Mouse (Mus musculus): ENCODE measurements around the gene Gm37240. TPM values are rescaled to one million over a fixed set of nuclear protein-coding genes. Genes with fewer than 3 reads are reported as not detected.

Gm37240 gene
- polyA plus RNA-seq, 1 experiment from 2014 or later, result 0.52 TPM

DNA sequence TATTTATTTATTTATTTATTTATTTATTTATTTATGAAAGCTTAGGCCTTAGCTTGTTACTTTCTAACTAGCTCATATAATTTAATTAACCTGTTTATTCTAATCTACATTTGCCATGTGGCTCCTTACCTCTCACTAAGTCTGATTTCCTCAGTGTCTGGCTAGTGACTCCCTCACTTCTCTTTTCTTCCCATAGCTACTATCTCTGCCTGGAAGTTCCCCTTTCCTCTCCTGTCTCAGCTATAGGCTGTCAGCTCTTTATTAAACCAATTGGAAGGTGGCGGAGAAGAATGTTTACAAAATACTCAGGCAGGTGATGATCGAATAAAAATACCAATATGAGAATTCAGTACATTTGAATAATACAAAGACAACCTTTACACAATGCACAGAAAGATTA lies 1044.5 kb downstream of the Gm37240 start:
- no peaks in the 10 kb centered on the region for H3K27me3 ChIP-seq (replicated peaks)
- H3K9ac ChIP-seq, result no peak overlapping the region
- H3K36me3 ChIP-seq, result no peaks in the 10 kb centered on the region
- H3K4me2 ChIP-seq, result no peak overlapping the region
- no peak overlapping the region for H3K27ac ChIP-seq
- H3K9me3 ChIP-seq (replicated peaks), result no peaks in the 10 kb centered on the region
- ATAC-seq, result no peak
- WGBS (ENCODE audit: insufficient replicate concordance), result 56% methylated on average over 2 of the region's 2 CpGs
- H3K4me1 ChIP-seq, result peaks cover 11% of the 10 kb centered on the region
- no peak overlapping the region for H3K4me3 ChIP-seq

DNA sequence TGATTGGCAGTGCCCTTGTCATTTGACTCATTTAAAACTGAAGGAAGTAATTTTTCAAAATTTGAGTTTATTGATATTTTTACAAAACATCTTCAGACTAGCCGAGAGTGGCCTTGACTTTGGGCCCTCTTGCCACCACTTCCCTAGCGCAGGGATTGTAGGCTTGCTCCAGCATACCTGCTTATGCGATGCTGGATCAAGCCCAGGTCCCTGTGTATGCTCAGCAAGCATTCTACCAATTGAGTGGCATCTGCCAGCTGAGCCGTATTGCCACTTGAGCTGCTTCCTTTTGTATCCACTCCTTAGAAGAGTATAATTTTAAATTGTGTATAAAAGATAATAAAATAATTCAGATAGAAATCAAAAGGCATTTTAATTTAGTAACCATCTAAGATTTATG lies 1046.0 kb downstream of the Gm37240 start:
- H3K36me3 ChIP-seq, result no peaks in the 10 kb centered on the region
- WGBS (ENCODE audit: insufficient replicate concordance), result 82% methylated on average over 4 of the region's 4 CpGs
- no peaks in the 10 kb centered on the region for H3K9me3 ChIP-seq (replicated peaks)
- H3K27ac ChIP-seq, result no peak overlapping the region
- 0 out of 2 replicates have a peak, but pooled peaks cover 10% of the 10 kb centered on the region for H3K4me1 ChIP-seq
- no peak overlapping the region for H3K4me3 ChIP-seq
- H3K4me2 ChIP-seq, result no peak overlapping the region
- no peak for ATAC-seq
- no peak overlapping the region for H3K9ac ChIP-seq
- H3K27me3 ChIP-seq (replicated peaks), result no peaks in the 10 kb centered on the region

DNA sequence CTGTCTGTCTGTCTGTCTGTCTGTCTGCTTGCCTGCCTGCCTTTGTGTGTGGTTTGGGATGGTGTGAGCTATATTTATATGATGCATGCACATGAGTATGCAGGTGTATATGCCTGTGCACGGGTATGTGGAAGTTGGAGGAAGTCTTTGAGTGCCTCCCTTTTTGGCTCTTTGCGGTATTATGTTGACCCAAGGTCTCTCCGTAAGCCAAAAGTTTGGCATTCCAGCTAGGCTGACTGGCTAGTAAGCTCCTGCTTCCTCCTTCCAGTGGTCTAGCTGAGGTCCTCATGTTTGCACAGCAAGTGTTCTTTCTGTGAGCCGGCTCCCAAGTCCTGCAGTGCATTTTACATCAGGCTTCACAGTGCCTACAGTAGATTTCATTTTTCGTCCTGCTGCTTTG lies 1047.8 kb downstream of the Gm37240 start:
- no peak for ATAC-seq
- H3K4me3 ChIP-seq, result no peak overlapping the region
- H3K27me3 ChIP-seq (replicated peaks), result no peaks in the 10 kb centered on the region
- H3K9me3 ChIP-seq (replicated peaks), result no peaks in the 10 kb centered on the region
- H3K36me3 ChIP-seq, result no peaks in the 10 kb centered on the region
- no peak overlapping the region for H3K4me2 ChIP-seq
- no peak overlapping the region for H3K27ac ChIP-seq
- H3K9ac ChIP-seq, result no peak overlapping the region
- H3K4me1 ChIP-seq, result peaks cover 14% of the 10 kb centered on the region
- WGBS (ENCODE audit: insufficient replicate concordance), result 74% methylated on average over 5 of the region's 5 CpGs

DNA sequence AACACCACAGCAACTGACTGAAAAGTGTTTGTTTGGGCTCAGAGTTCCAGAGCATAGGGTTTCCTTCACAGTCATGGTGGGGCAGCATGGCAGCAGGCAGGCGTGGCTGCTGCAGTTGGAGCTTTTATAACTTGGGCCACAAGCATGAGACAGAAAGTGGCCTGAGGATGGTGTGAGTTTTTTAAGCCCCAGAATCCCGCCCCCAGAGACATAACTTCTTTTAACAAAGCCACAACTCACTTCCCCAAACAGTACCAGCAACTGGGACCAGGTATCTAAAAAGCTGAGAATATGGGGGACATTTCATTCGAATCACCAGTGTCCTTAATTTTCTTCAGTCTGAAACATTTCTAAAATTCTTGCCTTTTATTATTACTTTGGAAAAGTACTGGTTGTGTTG lies 1049.3 kb downstream of the Gm37240 start:
- H3K4me1 ChIP-seq, result peaks cover 14% of the 10 kb centered on the region
- ATAC-seq, result no peak
- H3K9ac ChIP-seq, result no peak overlapping the region
- H3K36me3 ChIP-seq, result no peaks in the 10 kb centered on the region
- H3K27me3 ChIP-seq (replicated peaks), result no peaks in the 10 kb centered on the region
- 72% methylated on average over 3 of the region's 3 CpGs for WGBS (ENCODE audit: insufficient replicate concordance)
- no peak overlapping the region for H3K4me3 ChIP-seq
- no peaks in the 10 kb centered on the region for H3K9me3 ChIP-seq (replicated peaks)
- no peak overlapping the region for H3K27ac ChIP-seq
- H3K4me2 ChIP-seq, result no peak overlapping the region

DNA sequence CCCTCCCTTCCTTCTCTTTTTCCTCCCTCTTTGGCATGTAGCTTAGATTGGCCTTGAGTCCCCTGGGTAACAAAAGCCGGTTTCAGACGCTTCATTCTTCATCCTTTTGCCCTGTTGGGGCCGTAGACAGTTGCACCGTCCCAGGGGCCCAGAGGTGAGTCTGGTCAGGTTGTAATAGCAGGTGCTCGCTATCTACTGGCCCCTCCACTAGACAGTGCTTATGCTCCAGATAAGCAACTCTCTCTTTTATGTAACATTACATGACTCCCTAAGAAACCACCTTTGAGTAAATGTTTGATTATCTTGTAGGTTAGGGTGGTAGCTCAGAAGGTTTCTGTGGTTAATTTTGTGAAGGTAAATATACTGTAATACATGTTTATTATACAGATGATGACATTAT lies 1051.3 kb downstream of the Gm37240 start:
- 65% methylated on average over 5 of the region's 5 CpGs for WGBS (ENCODE audit: insufficient replicate concordance)
- H3K9ac ChIP-seq, result no peak overlapping the region
- H3K4me3 ChIP-seq, result no peak overlapping the region
- no peaks in the 10 kb centered on the region for H3K27me3 ChIP-seq (replicated peaks)
- H3K27ac ChIP-seq, result no peak overlapping the region
- H3K36me3 ChIP-seq, result no peaks in the 10 kb centered on the region
- peaks cover 20% of the 10 kb centered on the region for H3K4me1 ChIP-seq
- ATAC-seq, result no peak; the same call in 1 of the 2 replicates
- no peaks in the 10 kb centered on the region for H3K9me3 ChIP-seq (replicated peaks)
- H3K4me2 ChIP-seq, result no peak overlapping the region

DNA sequence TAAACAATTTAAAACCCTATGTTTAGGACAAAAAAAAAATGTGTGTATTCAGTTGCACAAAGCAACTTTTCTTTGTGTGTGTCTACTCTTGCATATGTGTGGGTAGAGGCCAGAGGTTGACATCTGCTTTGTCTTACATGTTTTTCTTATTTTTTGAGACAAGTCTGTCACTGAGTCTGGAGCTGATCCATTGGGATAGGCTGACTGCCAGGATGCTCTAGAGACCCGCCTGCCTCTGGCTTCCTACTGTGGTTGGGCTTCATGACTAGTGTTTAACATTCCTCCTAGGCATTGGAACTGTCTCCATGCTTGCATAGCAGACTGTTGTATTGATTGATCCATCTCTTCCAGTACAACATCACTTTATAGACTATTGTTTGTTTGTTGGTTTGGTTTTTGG lies 1058.0 kb downstream of the Gm37240 start:
- Histone ChIP-seq H3K27me3 (replicated peaks) (no peaks in the 10 kb centered on the region), H3K36me3 (0 out of 2 replicates have a peak, but pooled peaks cover 2% of the 10 kb centered on the region), H3K4me3 (no peak overlapping the region), H3K9me3 (replicated peaks) (no peaks in the 10 kb centered on the region), H3K27ac (no peak overlapping the region), H3K4me2 (no peak overlapping the region), H3K9ac (no peak overlapping the region), H3K4me1 (peaks cover 24% of the 10 kb centered on the region)
- no peak for ATAC-seq
- WGBS (ENCODE audit: insufficient replicate concordance), result 67% methylated on average over 1 of the region's 1 CpGs

DNA sequence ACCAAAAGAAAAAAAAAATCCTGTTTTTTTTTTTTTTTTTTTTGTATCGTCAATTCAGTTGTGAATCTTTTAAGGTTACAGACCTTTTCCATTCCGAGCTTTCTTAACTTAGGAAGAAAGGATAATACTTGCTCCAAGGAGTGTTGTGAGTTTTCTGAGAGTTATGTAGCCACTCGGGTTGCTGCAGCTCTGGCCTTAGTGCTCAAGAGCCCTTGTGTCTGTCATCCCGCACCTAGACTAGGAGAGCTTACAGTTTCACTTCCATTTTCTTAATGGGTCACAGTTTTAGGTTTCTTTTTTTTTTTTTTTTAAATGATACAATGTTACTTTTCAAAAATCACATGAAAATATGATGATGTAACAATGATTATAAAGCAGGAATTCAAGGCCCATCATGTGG lies 1059.7 kb downstream of the Gm37240 start:
- no peaks in the 10 kb centered on the region for H3K9me3 ChIP-seq (replicated peaks)
- no peak overlapping the region for H3K9ac ChIP-seq
- H3K4me3 ChIP-seq, result no peak overlapping the region
- WGBS (ENCODE audit: insufficient replicate concordance), result 77% methylated on average over 4 of the region's 4 CpGs
- ATAC-seq, result no peak
- H3K4me2 ChIP-seq, result no peak overlapping the region
- H3K27me3 ChIP-seq (replicated peaks), result no peaks in the 10 kb centered on the region
- no peak overlapping the region for H3K27ac ChIP-seq
- peaks cover 5% of the 10 kb centered on the region; the same call in 1 of the 2 replicates for H3K36me3 ChIP-seq
- peaks cover 24% of the 10 kb centered on the region for H3K4me1 ChIP-seq

DNA sequence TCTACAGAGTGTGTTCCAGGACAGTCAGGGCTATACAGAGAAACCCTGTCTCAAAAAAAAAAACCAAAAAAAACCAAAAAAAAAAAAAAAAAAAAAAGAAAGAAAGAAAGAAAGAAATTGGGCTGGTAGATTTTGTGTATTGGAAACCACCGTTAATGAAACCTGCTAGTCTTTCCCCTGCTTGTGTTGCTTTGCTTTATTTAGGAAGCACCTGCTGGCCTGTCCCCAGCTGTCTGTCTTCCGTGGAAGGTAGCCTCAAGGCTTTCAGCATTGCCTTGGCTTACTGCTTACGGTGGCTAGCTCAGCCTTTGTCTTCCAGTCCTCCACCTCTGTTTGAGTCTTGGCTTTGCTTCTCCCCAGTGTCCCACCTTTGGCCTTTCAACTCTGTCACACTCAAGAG lies 1060.4 kb downstream of the Gm37240 start:
- no peak overlapping the region for H3K9ac ChIP-seq
- no peak overlapping the region for H3K4me2 ChIP-seq
- H3K4me3 ChIP-seq, result no peak overlapping the region
- peaks cover 5% of the 10 kb centered on the region; the same call in 1 of the 2 replicates for H3K36me3 ChIP-seq
- no peaks in the 10 kb centered on the region for H3K9me3 ChIP-seq (replicated peaks)
- no peak for ATAC-seq
- no peaks in the 10 kb centered on the region for H3K27me3 ChIP-seq (replicated peaks)
- WGBS (ENCODE audit: insufficient replicate concordance), result 57% methylated on average over 3 of the region's 3 CpGs
- no peak overlapping the region for H3K27ac ChIP-seq
- peaks cover 23% of the 10 kb centered on the region for H3K4me1 ChIP-seq

DNA sequence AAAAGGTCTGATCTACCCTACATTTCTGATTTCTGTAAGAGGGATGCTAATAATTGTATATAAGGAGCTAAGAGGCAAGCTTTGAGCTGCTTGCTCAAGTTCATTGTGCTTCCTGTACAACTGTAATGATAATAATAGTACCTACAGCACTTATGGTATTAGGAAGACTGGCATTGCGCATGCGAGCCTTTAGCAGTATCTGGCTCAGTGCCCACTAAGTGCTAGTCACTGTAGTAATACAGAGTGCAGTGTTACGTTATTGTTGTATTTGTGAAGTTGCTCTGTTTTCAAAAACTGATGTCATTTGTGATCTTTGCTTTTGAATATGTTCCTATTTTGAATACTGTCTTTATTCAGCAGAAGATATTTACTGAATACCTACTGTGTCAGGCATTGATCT lies 1060.9 kb downstream of the Gm37240 start:
- Histone ChIP-seq H3K4me1 (peaks cover 18% of the 10 kb centered on the region), H3K9me3 (replicated peaks) (no peaks in the 10 kb centered on the region), H3K27me3 (replicated peaks) (no peaks in the 10 kb centered on the region), H3K36me3 (peaks cover 5% of the 10 kb centered on the region; the same call in 1 of the 2 replicates), H3K4me2 (no peak overlapping the region), H3K9ac (no peak overlapping the region), H3K4me3 (no peak overlapping the region), H3K27ac (no peak overlapping the region)
- no peak for ATAC-seq
- 83% methylated on average over 3 of the region's 3 CpGs for WGBS (ENCODE audit: insufficient replicate concordance)

DNA sequence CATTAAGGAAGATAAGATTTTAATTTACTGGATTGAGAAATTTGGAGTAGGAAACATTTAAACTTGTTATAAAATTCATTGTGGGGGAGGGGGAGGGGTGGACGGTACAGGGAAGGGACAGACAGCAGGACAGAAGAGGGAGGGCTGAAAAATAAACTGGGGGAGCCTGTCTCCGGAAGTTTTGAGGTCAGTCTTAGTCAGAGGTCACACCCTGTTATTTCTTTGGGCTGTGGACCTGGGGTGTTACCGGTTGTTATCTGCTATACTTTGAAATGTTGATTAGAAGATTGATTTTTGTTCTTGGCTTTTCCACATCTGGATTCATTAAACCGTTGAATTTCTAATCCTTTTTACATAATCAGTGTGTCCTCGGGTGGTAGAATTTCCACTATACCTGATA lies 1061.3 kb downstream of the Gm37240 start:
- Histone ChIP-seq H3K9ac (no peak overlapping the region), H3K9me3 (replicated peaks) (no peaks in the 10 kb centered on the region), H3K27me3 (replicated peaks) (no peaks in the 10 kb centered on the region), H3K36me3 (peaks cover 5% of the 10 kb centered on the region; the same call in 1 of the 2 replicates), H3K4me2 (no peak overlapping the region), H3K4me1 (peaks cover 17% of the 10 kb centered on the region), H3K27ac (no peak overlapping the region), H3K4me3 (no peak overlapping the region)
- no peak for ATAC-seq
- WGBS (ENCODE audit: insufficient replicate concordance), result 33% methylated on average over 5 of the region's 5 CpGs

DNA sequence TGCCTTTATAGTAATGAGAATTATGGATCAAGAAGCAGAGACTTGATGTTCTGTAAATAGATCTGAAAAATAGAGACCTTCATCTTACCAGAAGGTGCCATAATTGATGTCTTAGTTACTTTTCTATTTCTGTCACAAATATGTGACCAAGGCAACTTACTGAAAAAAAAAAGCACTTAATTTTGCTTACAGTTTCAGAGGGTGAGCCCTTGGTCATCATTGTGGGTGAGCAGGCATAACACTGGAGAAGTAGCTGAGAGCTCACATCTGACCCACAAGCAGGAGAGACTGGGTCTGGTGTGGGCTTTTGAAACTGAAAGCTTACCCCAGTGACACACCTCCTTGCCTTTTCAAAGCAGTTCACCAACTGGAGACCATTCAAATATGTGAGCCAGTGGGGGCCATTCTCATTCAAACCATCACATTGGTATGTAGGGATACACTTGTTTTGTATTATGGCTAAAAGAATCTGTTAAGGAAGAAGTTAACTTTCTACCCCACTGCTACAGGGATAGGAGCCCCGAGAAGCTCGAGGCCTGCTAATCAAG lies 1066.6 kb downstream of the Gm37240 start:
- Histone ChIP-seq H3K4me3 (no peak overlapping the region), H3K4me1 (peaks cover 29% of the 10 kb centered on the region), H3K9me3 (replicated peaks) (no peaks in the 10 kb centered on the region), H3K27me3 (replicated peaks) (no peaks in the 10 kb centered on the region), H3K9ac (no peak overlapping the region), H3K36me3 (peaks cover 13% of the 10 kb centered on the region), H3K27ac (no peak overlapping the region), H3K4me2 (no peak overlapping the region)
- 73% methylated on average over 2 of the region's 2 CpGs for WGBS (ENCODE audit: insufficient replicate concordance)
- ATAC-seq, result no peak

DNA sequence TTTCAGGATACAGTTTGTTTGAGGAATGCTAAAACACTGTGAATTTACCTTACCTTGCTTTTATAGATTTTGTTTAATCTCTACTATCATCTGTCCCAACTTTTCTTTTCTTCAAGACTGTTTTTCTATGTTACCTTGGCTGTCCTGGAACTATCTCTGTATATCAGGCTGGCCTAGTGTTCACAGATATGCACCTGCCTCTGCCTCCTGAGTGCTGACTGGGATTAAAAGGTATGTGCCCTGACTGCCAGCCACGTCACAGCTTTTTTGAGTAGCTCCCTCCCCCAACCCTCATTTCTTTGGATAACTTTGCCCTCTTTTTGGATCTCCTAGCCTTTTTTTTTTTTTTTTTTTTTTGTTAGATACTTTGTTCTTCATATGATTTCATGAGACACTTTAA lies 1070.4 kb downstream of the Gm37240 start:
- Histone ChIP-seq H3K27me3 (replicated peaks) (no peaks in the 10 kb centered on the region), H3K36me3 (peaks cover 11% of the 10 kb centered on the region), H3K9ac (no peak overlapping the region), H3K4me2 (peak overlapping the region; percentile 100), H3K4me3 (no peak overlapping the region), H3K4me1 (peaks cover 43% of the 10 kb centered on the region), H3K9me3 (replicated peaks) (no peaks in the 10 kb centered on the region), H3K27ac (no peak overlapping the region)
- ATAC-seq, result no peak
- 26% methylated on average over 1 of the region's 1 CpGs for WGBS (ENCODE audit: insufficient replicate concordance)

DNA sequence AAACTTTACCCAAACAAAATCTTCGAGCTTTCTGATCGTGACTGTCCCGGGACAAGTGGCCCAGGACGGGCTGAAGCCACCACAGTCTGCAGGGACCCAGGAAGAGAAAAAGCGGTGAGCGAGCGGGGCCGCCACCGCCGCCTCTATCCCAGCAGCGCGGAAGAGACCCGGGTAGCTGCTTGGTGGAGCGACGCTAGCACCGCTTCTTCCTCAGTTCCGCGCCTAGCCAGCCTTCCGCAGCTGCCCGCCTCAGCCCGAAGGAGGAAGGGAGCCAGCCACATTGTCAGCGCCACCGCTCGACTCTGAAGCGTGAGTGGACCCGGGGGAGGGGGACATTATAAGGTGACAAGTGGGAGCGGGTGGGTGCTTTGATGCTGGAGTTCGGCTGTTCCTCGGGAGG lies 1071.9 kb downstream of the Gm37240 start:
- WGBS (ENCODE audit: insufficient replicate concordance), result under 1% methylated on average over 29 of the region's 29 CpGs

More for the DNA sequence above, 1071.9 kb downstream of the Gm37240 start:
- H3K9ac ChIP-seq, result peak overlapping the region; percentile 96
- no peak for ATAC-seq
- H3K36me3 ChIP-seq, result peaks cover 8% of the 10 kb centered on the region
- peak overlapping the region; percentile 100 for H3K4me2 ChIP-seq
- H3K9me3 ChIP-seq (replicated peaks), result no peaks in the 10 kb centered on the region
- H3K4me1 ChIP-seq, result peaks cover 40% of the 10 kb centered on the region
- H3K27ac ChIP-seq, result peak overlapping the region; percentile 98
- H3K4me3 ChIP-seq, result peak overlapping the region; percentile 100
- H3K27me3 ChIP-seq (replicated peaks), result no peaks in the 10 kb centered on the region
